Mouse (Mus musculus) cortical plate, adult 2 months (tissue): ENCODE results near the gene Fzd2.

Source experiments
- CTCF ChIP-seq: fragments of 200-500 bp; IDR thresholded peaks from 2 replicates; pipeline ENCODE4 v1.5.1; 2011; ENCODE audit warnings: mild to moderate bottlenecking, control low read depth, low read length; ENCODE audit not compliant: insufficient read depth; ENCODE audit errors: extremely low read depth
- POLR2A ChIP-seq: fragments of 200-500 bp; IDR thresholded peaks from 2 replicates; pipeline ENCODE4 v1.6.1; 2011; ENCODE audit warnings: mild to moderate bottlenecking, low read length, control low read depth; ENCODE audit not compliant: insufficient read depth; ENCODE audit errors: extremely low read depth

- no peak for TF ChIP-seq POLR2A
- no peak for TF ChIP-seq CTCF
Observed at GRCm38 (mm10) chr11:102595341-102595820, 8.8 kb upstream of the Fzd2 start.
